8 mouse cellular contexts compared by ENCODE assay signal in genomic region chr8:121374777-121375176, GRCm38 (mm10).
DNase-seq lines count a peak whose midpoint lies in the region; ATAC-seq and TF ChIP-seq lines count a peak whose summit lies in the region.

No protein-coding gene starts in this region.

- no peak overlapping the region for H3K9ac ChIP-seq in liver, adult 2 months (ENCODE audit: low read depth, low read length)
- H3K9ac ChIP-seq in liver, embryonic 11.5 days (ENCODE audit: low read depth, low read length) = no peak overlapping the region
- H3K9ac ChIP-seq in forebrain, embryonic 11.5 days (ENCODE audit: low read length) = no peak overlapping the region
- H3K9ac ChIP-seq in hindbrain, embryonic 12.5 days = no peak overlapping the region

- H3K79me2 ChIP-seq in liver, adult 2 months (ENCODE audit: control insufficient read depth, insufficient read depth, low read length) = no peaks in the 10 kb centered on the region
- no peaks in the 10 kb centered on the region for H3K79me2 ChIP-seq in myocyte (ENCODE audit: control insufficient read depth, insufficient read depth)

- no peak overlapping the region for H3K4me3 ChIP-seq in liver, adult 2 months (ENCODE audit: insufficient read depth, low read depth, low read length)
- no peak overlapping the region for H3K4me3 ChIP-seq in liver, embryonic 11.5 days (ENCODE audit: low read depth, low read length)
- H3K4me3 ChIP-seq in forebrain, embryonic 11.5 days (ENCODE audit: low read depth, low read length) = no peak overlapping the region
- H3K4me3 ChIP-seq in hindbrain, embryonic 12.5 days = no peak overlapping the region
- H3K4me3 ChIP-seq in myocyte = no peak overlapping the region

- H3K4me2 ChIP-seq in liver, embryonic 11.5 days = no peak overlapping the region
- H3K4me2 ChIP-seq in forebrain, embryonic 11.5 days (ENCODE audit: low read depth, low read length, severe bottlenecking) = no peak overlapping the region
- H3K4me2 ChIP-seq in hindbrain, embryonic 12.5 days (replicated peaks) = no peak overlapping the region
- no peak overlapping the region for H3K4me2 ChIP-seq in myocyte (ENCODE audit: low read depth)

- TF ChIP-seq POLR2A in liver, adult 2 months (IDR thresholded peaks at IDR 0.05; ENCODE audit: extremely low read depth, insufficient read depth, low read length) = no peak
- no peak for TF ChIP-seq POLR2A in myocyte (IDR thresholded peaks at IDR 0.05; ENCODE audit: insufficient read length, low read depth)

- no peaks in the 10 kb centered on the region for H3K4me1 ChIP-seq in liver, adult 2 months (ENCODE audit: control insufficient read depth, insufficient read depth, low read length)
- H3K4me1 ChIP-seq in liver, embryonic 11.5 days (replicated peaks; ENCODE audit: control insufficient read depth, insufficient read depth, low read length) = peaks cover 26% of the 10 kb centered on the region
- H3K4me1 ChIP-seq in forebrain, embryonic 11.5 days (replicated peaks; ENCODE audit: control insufficient read depth, insufficient read depth, low read length) = peaks cover 8% of the 10 kb centered on the region; the same call in 1 of the 2 replicates
- H3K4me1 ChIP-seq in hindbrain, embryonic 12.5 days = peaks cover 20% of the 10 kb centered on the region

- ATAC-seq in liver, embryonic 11.5 days (replicated peaks; ENCODE audit: low FRiP score) = no peak; the same call in 1 of the 2 replicates
- no peak for ATAC-seq in forebrain, embryonic 11.5 days (replicated peaks; ENCODE audit: low FRiP score)
- ATAC-seq in hindbrain, embryonic 12.5 days (ENCODE audit: low FRiP score) = peak; percentile 60; the same call in 1 of the 2 replicates

- no peak overlapping the region for H3ac ChIP-seq in myocyte (ENCODE audit: control insufficient read depth, insufficient read length)

- no peaks in the 10 kb centered on the region for H3K27me3 ChIP-seq in liver, adult 2 months (ENCODE audit: control insufficient read depth, insufficient read depth, low read length)
- H3K27me3 ChIP-seq in liver, embryonic 11.5 days (replicated peaks; ENCODE audit: control insufficient read depth, insufficient read depth, low read length) = peaks cover 5% of the 10 kb centered on the region; the same call in 1 of the 2 replicates
- no peaks in the 10 kb centered on the region for H3K27me3 ChIP-seq in forebrain, embryonic 11.5 days (ENCODE audit: control insufficient read depth, insufficient read depth, low read length)
- H3K27me3 ChIP-seq in hindbrain, embryonic 12.5 days = no peaks in the 10 kb centered on the region
- H3K27me3 ChIP-seq in myocyte (ENCODE audit: control insufficient read depth, insufficient read depth, insufficient read length) = peaks cover 7% of the 10 kb centered on the region

- no peak for TF ChIP-seq CTCF in liver, adult 2 months (IDR thresholded peaks at IDR 0.05; ENCODE audit: low read depth, low read length)

- no peaks in the 10 kb centered on the region for H3K9me3 ChIP-seq in liver, embryonic 11.5 days (ENCODE audit: control insufficient read depth, low read length)
- no peaks in the 10 kb centered on the region for H3K9me3 ChIP-seq in forebrain, embryonic 11.5 days (ENCODE audit: control insufficient read depth, low read length)
- no peaks in the 10 kb centered on the region for H3K9me3 ChIP-seq in hindbrain, embryonic 12.5 days (replicated peaks)

- no peak overlapping the region for H3K27ac ChIP-seq in liver, adult 2 months (replicated peaks; ENCODE audit: insufficient read depth, low read depth, low read length)
- H3K27ac ChIP-seq in liver, embryonic 11.5 days (ENCODE audit: low read depth, low read length) = no peak overlapping the region
- no peak overlapping the region for H3K27ac ChIP-seq in forebrain, embryonic 11.5 days (ENCODE audit: low read depth, low read length)
- H3K27ac ChIP-seq in hindbrain, embryonic 12.5 days = no peak overlapping the region

- WGBS in liver, adult 2 months = 59% methylated on average over 8 of the region's 8 CpGs
- WGBS in liver, embryonic 11.5 days = 8% methylated on average over 8 of the region's 8 CpGs
- 6% methylated on average over 8 of the region's 8 CpGs for WGBS in forebrain, embryonic 11.5 days
- WGBS in hindbrain, embryonic 12.5 days = 5% methylated on average over 8 of the region's 8 CpGs

- DNase-seq in liver, adult 2 months (ENCODE audit: extremely low read depth, low read depth, low spot score) = peak; percentile 18
- DNase-seq in liver, embryonic 11.5 days (ENCODE audit: low spot score) = no peak
- DNase-seq in forebrain, embryonic 11.5 days (ENCODE audit: low spot score) = peak; percentile 66
- DNase-seq in layer of hippocampus, adult 9-11 months = no peak
- no peak for DNase-seq in left cerebral cortex, adult 8-10 months (ENCODE audit: low spot score in 2 of 2)
- no peak for DNase-seq in layer of hippocampus, adult 11-12 months (ENCODE audit: low spot score)

- no peaks in the 10 kb centered on the region for H3K36me3 ChIP-seq in liver, adult 2 months (ENCODE audit: control insufficient read depth, insufficient read depth, low read length)
- no peaks in the 10 kb centered on the region for H3K36me3 ChIP-seq in liver, embryonic 11.5 days (ENCODE audit: control insufficient read depth, insufficient read depth, low read length)
- H3K36me3 ChIP-seq in forebrain, embryonic 11.5 days (ENCODE audit: control insufficient read depth, insufficient read depth, low read length) = no peaks in the 10 kb centered on the region
- H3K36me3 ChIP-seq in hindbrain, embryonic 12.5 days = no peaks in the 10 kb centered on the region
- H3K36me3 ChIP-seq in myocyte (ENCODE audit: control insufficient read depth, insufficient read depth) = no peaks in the 10 kb centered on the region

TF ChIP-seq in myocyte, 11 proteins besides CTCF, POLR2A, EP300 and RAD21:
- TF ChIP-seq MYOD1 (IDR thresholded peaks at IDR 0.05; ENCODE audit: control insufficient read depth in 1 of 3, insufficient read length in 2 of 3, low read depth in 2 of 3) (peak in 1 of 3 experiments; percentile 50), CEBPB (IDR thresholded peaks at IDR 0.05; ENCODE audit: insufficient read depth, poor library complexity, severe bottlenecking) (no peak), MYOG (IDR thresholded peaks at IDR 0.05; ENCODE audit: control insufficient read depth in 1 of 3, insufficient read depth in 1 of 3, insufficient read length in 2 of 3, low read depth in 2 of 3) (peak in 2 of 3 experiments; percentile 10 to 43)

Comparison
In these comparisons a context has a peak if more than half of its experiments do, and no peak if none do; other contexts are left out.
1. DNase-seq: peak in liver, adult 2 months (single experiment) and forebrain, embryonic 11.5 days (single experiment); none in liver, embryonic 11.5 days (single experiment), layer of hippocampus, adult 9-11 months (single experiment), left cerebral cortex, adult 8-10 months (0 of 2) and layer of hippocampus, adult 11-12 months (single experiment).